Mouse (Mus musculus) E14TG2a.4 (cell line): Measurements from ENCODE around the gene Nmrk1.

ENCODE experiments used
- CTCF ChIP-seq: conservative IDR thresholded peaks from 2 replicates; pipeline ENCODE4 v1.5.1; 2014; ENCODE audit warnings: low read length
- POU5F1 ChIP-seq: IDR thresholded peaks from 2 replicates; pipeline ENCODE4 v1.6.1; 2014; ENCODE audit warnings: low read length, borderline replicate concordance

DNA sequence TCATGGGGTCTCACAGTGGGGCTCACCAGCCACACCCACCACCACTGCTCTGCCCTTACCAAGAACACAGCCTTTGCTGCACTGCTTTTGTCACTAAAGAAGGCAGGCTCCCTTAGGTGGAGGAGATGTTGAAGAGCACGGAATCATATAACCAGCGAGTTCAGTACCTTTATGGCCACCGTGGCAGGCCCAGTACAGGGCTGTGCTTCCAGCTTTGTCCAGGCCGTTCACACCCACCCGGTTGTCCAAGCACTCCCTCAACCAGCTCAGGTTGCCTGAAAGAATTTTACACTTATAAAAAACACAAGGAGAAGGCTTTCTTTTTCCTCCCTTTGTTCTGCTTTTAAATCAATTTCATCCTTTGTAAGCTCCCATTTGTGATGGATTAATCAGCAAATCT lies 41.5 kb upstream of the Nmrk1 start:
- TF ChIP-seq CTCF (no peak), POU5F1 (no peak)
